Mouse (Mus musculus) hindbrain, embryonic 13.5 days (tissue): Measurements from ENCODE around the gene Mki67. TPM values are rescaled to one million over a fixed set of nuclear protein-coding genes. Genes with fewer than 3 reads are reported as not detected.
"Not testable (repeated sequence)": the region's sequence is repeated elsewhere in the genome, so short reads cannot be mapped to it uniquely, and the experiment has no call there.

ENCODE experiments used
- ATAC-seq: fragments of 200-750 bp; cut with Nextera tagmentation; 2 replicates; pipeline ENCODE4 v1.8.0; 2017; ENCODE audit warnings: moderate TSS enrichment; ENCODE audit not compliant: low FRiP score
- H3K27ac ChIP-seq: fragments of 300-500 bp; sonication (generic); 2 replicates; pipeline ENCODE4 v1.5.1; 2015; ENCODE audit warnings: inconsistent platforms, mild to moderate bottlenecking, moderate library complexity
- H3K27me3 ChIP-seq: fragments of 300-500 bp; sonication (generic); 2 replicates; pipeline ENCODE4 v1.6.1; 2015; ENCODE audit warnings: mild to moderate bottlenecking, inconsistent platforms
- H3K36me3 ChIP-seq: fragments of 300-500 bp; sonication (generic); 2 replicates; pipeline ENCODE4 v1.6.1; 2015; ENCODE audit warnings: mild to moderate bottlenecking, inconsistent platforms
- H3K4me1 ChIP-seq: fragments of 300-500 bp; sonication (generic); replicated peaks from 2 replicates; pipeline ENCODE4 v1.6.1; 2015; ENCODE audit warnings: inconsistent platforms
- H3K4me2 ChIP-seq: fragments of 300-500 bp; sonication (generic); 2 replicates; pipeline ENCODE4 v1.6.1; 2015; ENCODE audit warnings: inconsistent platforms, mild to moderate bottlenecking, moderate library complexity
- H3K4me3 ChIP-seq: fragments of 300-500 bp; sonication (generic); 2 replicates; pipeline ENCODE4 v1.5.1; 2015; ENCODE audit warnings: mild to moderate bottlenecking, inconsistent platforms
- H3K9ac ChIP-seq: fragments of 300-500 bp; sonication (generic); 2 replicates; pipeline ENCODE4 v1.6.1; 2015; ENCODE audit warnings: mild to moderate bottlenecking, inconsistent platforms
- H3K9me3 ChIP-seq: fragments of 300-500 bp; sonication (generic); 2 replicates; pipeline ENCODE4 v1.6.1; 2016; ENCODE audit warnings: inconsistent platforms
- WGBS: fragments of 180-500 bp; shearing (Covaris S2); methylation state at CpG from one replicate; pipeline ENCODE4 v1.1.7; 2015; 5-methylcytosine and 5-hydroxymethylcytosine counted together
- polyA plus RNA-seq: library from polyadenylated mRNA; unstranded; fragments of >200 nt; fragmentation: Nextera tagmentation; extraction: Ambion mirVana; gene quantifications from 2 replicates; pipeline ENCODE4 v1.2.1, GENCODE M21; 2015

The Mki67 gene
- polyA plus RNA-seq, 1 experiment from 2014 or later: 8.1 TPM

- Histone ChIP-seq H3K9ac (no peak overlapping the region), H3K36me3 (no peaks in the 10 kb centered on the region), H3K27ac (no peak overlapping the region), H3K27me3 (no peaks in the 10 kb centered on the region), H3K4me2 (peak overlapping the region; percentile 43; the same call in 1 of the 2 replicates), H3K4me1 (peaks cover 19% of the 10 kb centered on the region), H3K4me3 (no peak overlapping the region; the same call in 1 of the 2 replicates), H3K9me3 (no peaks in the 10 kb centered on the region)
- 77% methylated on average over 8 of the region's 8 CpGs for WGBS
- ATAC-seq: no peak
Observed at GRCm38 (mm10) chr7:135713326-135713725, 2.8 kb downstream of the Mki67 start.

- Histone ChIP-seq H3K9ac (no peak overlapping the region), H3K4me3 (no peak overlapping the region), H3K9me3 (no peaks in the 10 kb centered on the region), H3K27ac (no peak overlapping the region), H3K36me3 (no peaks in the 10 kb centered on the region), H3K4me1 (peaks cover 19% of the 10 kb centered on the region), H3K27me3 (no peaks in the 10 kb centered on the region), H3K4me2 (no peak overlapping the region)
- WGBS: 85% methylated on average over 1 of the region's 1 CpGs
- ATAC-seq: no peak
Observed at GRCm38 (mm10) chr7:135712534-135712933, 3.6 kb downstream of the Mki67 start.

- no peak overlapping the region for H3K4me3 ChIP-seq
- H3K36me3 ChIP-seq: peaks cover 8% of the 10 kb centered on the region; the same call in 1 of the 2 replicates
- no peak overlapping the region for H3K9ac ChIP-seq
- H3K27me3 ChIP-seq: no peaks in the 10 kb centered on the region
- 86% methylated on average over 2 of the region's 2 CpGs for whole genome bisulfite sequencing
- no peak overlapping the region for H3K4me2 ChIP-seq
- no peak overlapping the region for H3K27ac ChIP-seq
- H3K4me1 ChIP-seq: peaks cover 12% of the 10 kb centered on the region
- ATAC-seq: no peak
- H3K9me3 ChIP-seq: no peaks in the 10 kb centered on the region
Observed at GRCm38 (mm10) chr7:135710702-135711101, 5.5 kb downstream of the Mki67 start.

GRCm38 (mm10) chr7:135705753-135706152 lies 10.4 kb downstream of the Mki67 start:
- H3K36me3 ChIP-seq: peaks cover 9% of the 10 kb centered on the region; the same call in 1 of the 2 replicates
- no peaks in the 10 kb centered on the region for H3K9me3 ChIP-seq
- H3K4me2 ChIP-seq: no peak overlapping the region
- no peak overlapping the region for H3K27ac ChIP-seq
- no peaks in the 10 kb centered on the region for H3K27me3 ChIP-seq
- no peak overlapping the region for H3K4me3 ChIP-seq
- WGBS: 94% methylated on average over 6 of the region's 6 CpGs
- no peak for ATAC-seq
- H3K9ac ChIP-seq: no peak overlapping the region
- H3K4me1 ChIP-seq: no peaks in the 10 kb centered on the region

- H3K9me3 ChIP-seq: no peaks in the 10 kb centered on the region
- H3K4me2 ChIP-seq: no peak overlapping the region
- H3K4me1 ChIP-seq: no peaks in the 10 kb centered on the region
- H3K36me3 ChIP-seq: peaks cover 9% of the 10 kb centered on the region; the same call in 1 of the 2 replicates
- 94% methylated on average over 1 of the region's 1 CpGs for WGBS
- no peak for ATAC-seq
- H3K27ac ChIP-seq: no peak overlapping the region
- H3K27me3 ChIP-seq: no peaks in the 10 kb centered on the region
- H3K9ac ChIP-seq: no peak overlapping the region
- no peak overlapping the region for H3K4me3 ChIP-seq
Observed at GRCm38 (mm10) chr7:135705083-135705482, 11.1 kb downstream of the Mki67 start.

- Histone ChIP-seq H3K4me1 (no peaks in the 10 kb centered on the region), H3K4me3 (no peak overlapping the region), H3K27ac (no peak overlapping the region), H3K4me2 (no peak overlapping the region), H3K9ac (no peak overlapping the region), H3K9me3 (no peaks in the 10 kb centered on the region), H3K36me3 (peaks cover 9% of the 10 kb centered on the region; the same call in 1 of the 2 replicates), H3K27me3 (no peaks in the 10 kb centered on the region)
- no peak for ATAC-seq
- 93% methylated on average over 8 of the region's 8 CpGs for WGBS
Observed at GRCm38 (mm10) chr7:135704251-135704650, 11.9 kb downstream of the Mki67 start.

GRCm38 (mm10) chr7:135703600-135704148 lies 12.5 kb downstream of the Mki67 start:
- H3K27me3 ChIP-seq: no peaks in the 10 kb centered on the region
- H3K27ac ChIP-seq: no peak overlapping the region
- H3K9ac ChIP-seq: no peak overlapping the region
- H3K4me1 ChIP-seq: no peaks in the 10 kb centered on the region
- no peaks in the 10 kb centered on the region for H3K9me3 ChIP-seq
- no peak overlapping the region for H3K4me2 ChIP-seq
- H3K4me3 ChIP-seq: no peak overlapping the region
- no peak for ATAC-seq
- H3K36me3 ChIP-seq: peaks cover 11% of the 10 kb centered on the region
- WGBS: 94% methylated on average over 9 of the region's 9 CpGs

- peaks cover 10% of the 10 kb centered on the region; the same call in 1 of the 2 replicates for H3K36me3 ChIP-seq
- H3K27ac ChIP-seq, H3K9me3 ChIP-seq, ATAC-seq, H3K4me1 ChIP-seq, H3K4me2 ChIP-seq, H3K27me3 ChIP-seq, H3K9ac ChIP-seq, H3K4me3 ChIP-seq: not testable (repeated sequence)
- 93% methylated on average over 6 of the region's 6 CpGs for WGBS
Observed at GRCm38 (mm10) chr7:135699351-135699750, 16.8 kb downstream of the Mki67 start.

GRCm38 (mm10) chr7:135698362-135698761 lies 17.8 kb downstream of the Mki67 start:
- Histone ChIP-seq H3K27ac (no peak overlapping the region), H3K9ac (no peak overlapping the region), H3K4me2 (no peak overlapping the region), H3K9me3 (no peaks in the 10 kb centered on the region), H3K27me3 (no peaks in the 10 kb centered on the region), H3K4me3 (no peak overlapping the region), H3K4me1 (no peaks in the 10 kb centered on the region), H3K36me3 (peaks cover 10% of the 10 kb centered on the region; the same call in 1 of the 2 replicates)
- ATAC-seq: no peak
- WGBS: 94% methylated on average over 2 of the region's 2 CpGs

- not testable (repeated sequence) for H3K4me1 ChIP-seq, ATAC-seq, H3K9me3 ChIP-seq, H3K4me2 ChIP-seq, H3K27me3 ChIP-seq, H3K9ac ChIP-seq, H3K4me3 ChIP-seq, H3K27ac ChIP-seq
- H3K36me3 ChIP-seq: peaks cover 10% of the 10 kb centered on the region; the same call in 1 of the 2 replicates
- WGBS: 92% methylated on average over 5 of the region's 5 CpGs
Observed at GRCm38 (mm10) chr7:135697021-135697740, 19.0 kb downstream of the Mki67 start.

- Histone ChIP-seq H3K27me3 (no peaks in the 10 kb centered on the region), H3K9me3 (no peaks in the 10 kb centered on the region), H3K27ac (no peak overlapping the region), H3K4me1 (no peaks in the 10 kb centered on the region), H3K36me3 (peaks cover 14% of the 10 kb centered on the region; the same call in 1 of the 2 replicates), H3K4me2 (no peak overlapping the region), H3K4me3 (no peak overlapping the region), H3K9ac (no peak overlapping the region)
- ATAC-seq: no peak
- WGBS: 92% methylated on average over 4 of the region's 4 CpGs
Observed at GRCm38 (mm10) chr7:135696127-135696526, 20.0 kb downstream of the Mki67 start.

- no peak for ATAC-seq
- no peak overlapping the region for H3K9ac ChIP-seq
- no peaks in the 10 kb centered on the region for H3K27me3 ChIP-seq
- H3K36me3 ChIP-seq: peaks cover 18% of the 10 kb centered on the region; the same call in 1 of the 2 replicates
- H3K4me2 ChIP-seq: no peak overlapping the region
- no peaks in the 10 kb centered on the region for H3K4me1 ChIP-seq
- no peaks in the 10 kb centered on the region for H3K9me3 ChIP-seq
- WGBS: 94% methylated on average over 5 of the region's 5 CpGs
- no peak overlapping the region for H3K27ac ChIP-seq
- no peak overlapping the region for H3K4me3 ChIP-seq
Observed at GRCm38 (mm10) chr7:135694796-135695195, 21.4 kb downstream of the Mki67 start.

- no peaks in the 10 kb centered on the region for H3K27me3 ChIP-seq
- H3K4me1 ChIP-seq: no peaks in the 10 kb centered on the region
- 96% methylated on average over 4 of the region's 4 CpGs for WGBS
- peaks cover 22% of the 10 kb centered on the region; the same call in 1 of the 2 replicates for H3K36me3 ChIP-seq
- no peak for ATAC-seq
- no peak overlapping the region for H3K9ac ChIP-seq
- H3K27ac ChIP-seq: no peak overlapping the region
- no peaks in the 10 kb centered on the region for H3K9me3 ChIP-seq
- H3K4me3 ChIP-seq: no peak overlapping the region
- H3K4me2 ChIP-seq: no peak overlapping the region
Observed at GRCm38 (mm10) chr7:135694130-135694529, 22.0 kb downstream of the Mki67 start.
